Mouse (Mus musculus): Measurements from ENCODE around the gene Sap30l.
"Not testable (repeated sequence)": the region's sequence is repeated elsewhere in the genome, so short reads cannot be mapped to it uniquely, and the experiment has no call there.

Gene Sap30l

DNA sequence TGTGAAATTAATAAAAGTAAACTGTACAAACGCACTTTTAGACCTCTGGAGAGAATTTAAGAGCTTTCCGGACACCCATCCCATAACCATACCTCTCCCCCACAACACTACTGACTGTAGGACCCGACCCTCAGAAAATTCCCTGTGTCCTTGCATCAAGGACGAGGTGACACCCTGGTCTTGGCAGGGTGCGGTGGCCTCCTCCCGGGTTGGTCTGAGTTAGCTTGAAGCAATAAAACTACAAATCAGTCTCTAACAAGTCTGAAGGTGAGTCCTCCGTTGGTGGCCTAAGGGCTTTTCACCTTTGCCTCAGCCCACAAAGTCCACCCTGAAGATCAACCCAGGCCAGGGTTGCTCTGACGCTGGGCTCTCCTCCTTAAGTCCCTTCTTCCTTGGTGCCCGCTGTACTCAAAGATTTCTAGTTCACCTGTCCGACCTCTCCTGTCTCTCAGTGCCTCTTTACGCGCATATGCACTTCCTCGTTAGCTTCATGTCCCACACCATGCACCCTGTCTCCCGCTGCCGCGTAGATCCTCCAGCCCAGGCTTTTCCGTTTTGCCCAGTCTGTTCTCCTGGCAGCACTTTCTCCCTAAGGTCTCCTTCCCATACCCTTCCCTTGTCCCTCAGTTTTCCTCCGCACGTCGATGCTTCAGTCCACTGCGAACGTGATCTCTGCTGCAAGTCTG is 1.0 kb upstream of the Sap30l start:
- DNase-seq, result no peak

DNA sequence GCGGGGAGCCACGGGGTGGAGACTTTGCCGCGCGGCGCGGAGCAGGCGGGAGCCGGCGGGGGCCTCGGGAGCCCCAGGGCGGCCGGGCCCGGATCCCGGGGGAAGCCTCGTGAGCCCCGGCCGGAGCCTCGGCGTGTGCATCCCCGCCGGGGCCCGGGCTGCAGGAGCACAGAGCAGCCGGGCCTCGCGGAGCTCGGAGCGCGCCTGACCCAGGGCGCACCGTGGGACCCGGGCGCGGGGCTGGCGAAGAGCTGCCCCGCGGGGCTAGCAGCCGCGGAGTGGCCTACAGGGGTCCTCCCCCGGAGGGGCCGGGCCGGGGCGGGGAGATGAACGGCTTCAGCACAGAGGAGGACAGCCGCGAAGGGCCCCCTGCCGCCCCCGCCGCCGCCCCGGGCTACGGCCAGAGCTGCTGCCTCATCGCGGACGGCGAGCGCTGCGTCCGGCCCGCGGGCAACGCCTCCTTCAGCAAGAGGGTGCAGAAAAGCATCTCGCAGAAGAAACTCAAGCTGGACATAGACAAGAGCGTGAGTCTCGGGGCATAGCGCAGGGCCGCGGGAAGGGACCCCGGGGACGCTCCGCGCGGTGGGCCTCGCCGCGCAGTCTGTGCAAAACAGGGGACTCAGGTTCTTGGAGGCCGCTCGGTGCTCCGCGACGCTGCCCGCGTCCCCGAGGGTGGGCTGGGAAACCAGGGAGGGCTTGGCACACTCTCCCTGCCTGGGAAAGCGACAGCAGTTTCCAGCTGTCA is 501 bp downstream of the Sap30l start:
- DNase-seq, result peak; percentile 30

DNA sequence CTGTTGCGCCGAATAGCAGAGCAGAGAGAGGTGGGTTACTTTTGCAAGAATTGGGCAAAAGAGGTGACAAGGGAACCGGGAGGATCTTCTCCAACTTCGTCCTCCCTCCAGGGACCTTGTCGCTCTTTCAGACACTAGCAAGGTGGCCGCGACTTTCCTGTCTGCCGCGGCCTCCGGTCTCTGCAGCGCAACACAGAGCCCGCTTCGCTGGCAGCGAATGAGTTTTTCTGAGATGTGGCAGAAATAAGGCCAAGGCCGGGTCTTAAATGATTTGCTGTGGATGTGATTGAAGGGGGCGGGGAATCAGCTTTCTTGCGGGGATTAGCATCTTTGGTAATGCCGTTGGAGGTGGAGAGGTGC is 1.1 kb downstream of the Sap30l start:
- peak; percentile 20 for DNase-seq

DNA sequence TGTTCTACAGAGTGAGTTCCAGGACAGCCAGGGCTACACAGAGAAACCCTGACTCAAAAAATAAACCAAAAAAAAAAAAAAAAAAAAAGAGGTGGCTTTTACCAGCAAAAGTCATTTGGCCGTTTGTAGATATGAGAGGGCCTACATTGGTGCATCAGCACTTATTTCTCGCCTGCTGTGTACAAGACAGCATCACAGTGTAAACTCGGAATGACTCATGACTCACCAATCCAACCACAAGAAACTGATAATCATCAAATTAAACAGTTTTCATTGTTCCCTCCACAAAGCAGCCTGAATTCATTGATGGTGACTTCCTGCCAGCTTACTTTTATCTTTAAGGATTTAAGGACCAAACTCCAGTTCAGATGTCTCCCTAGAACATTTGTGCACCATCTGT is 3.6 kb downstream of the Sap30l start:
- DNase-seq, result no peak

DNA sequence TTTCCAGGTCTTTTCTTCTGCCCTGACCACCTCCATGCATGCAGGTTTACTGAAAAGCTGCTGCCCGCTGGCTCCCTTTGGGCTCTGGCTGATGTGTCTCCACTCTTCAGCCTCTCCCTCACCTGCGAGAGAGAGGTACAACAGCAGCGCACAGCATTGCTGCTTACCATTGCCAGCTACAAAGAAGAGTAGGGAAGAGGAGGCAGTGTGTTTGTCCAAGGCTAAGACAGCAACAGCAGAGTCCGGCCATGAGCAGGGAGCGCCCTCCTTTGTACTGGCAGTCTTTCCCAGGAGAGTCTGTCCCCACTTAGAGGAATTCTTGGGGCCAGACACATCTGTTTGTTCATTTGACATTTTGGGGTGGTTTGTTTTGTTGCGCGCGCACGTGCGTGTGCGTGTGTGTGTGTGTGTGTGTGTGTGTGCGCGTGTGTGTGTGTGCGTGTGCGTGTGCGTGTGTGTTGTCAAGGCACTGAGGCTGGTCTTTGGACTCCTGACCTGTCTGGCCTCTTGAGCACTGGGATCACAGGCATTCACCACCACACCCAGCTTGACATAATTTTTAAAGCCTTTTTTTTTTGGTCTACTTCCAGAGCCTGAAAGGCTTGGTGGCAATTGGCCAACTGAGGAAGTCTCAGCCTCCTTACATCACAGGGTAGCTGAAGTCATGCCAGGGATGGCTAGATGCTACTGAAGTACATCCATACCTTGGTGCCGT is 7.7 kb downstream of the Sap30l start:
- no peak for DNase-seq

DNA sequence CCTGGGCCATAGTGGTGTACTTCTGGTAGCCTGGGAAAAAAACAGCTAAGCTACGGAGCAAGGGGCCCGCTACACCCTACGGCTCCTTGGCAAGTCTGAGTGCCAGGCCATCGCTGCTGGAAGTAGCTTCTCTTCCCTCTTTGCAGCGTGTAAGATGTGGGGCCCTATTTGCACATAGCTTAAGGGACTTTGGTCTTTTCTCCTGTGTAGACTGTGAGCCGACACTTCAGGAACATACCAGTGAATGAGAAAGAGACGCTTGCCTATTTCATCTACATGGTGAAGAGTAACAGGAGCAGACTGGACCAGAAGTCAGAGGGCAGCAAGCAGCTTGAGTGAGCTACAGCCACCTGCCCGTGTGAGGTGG is 8.3 kb downstream of the Sap30l start:
- DNase-seq, result no peak

DNA sequence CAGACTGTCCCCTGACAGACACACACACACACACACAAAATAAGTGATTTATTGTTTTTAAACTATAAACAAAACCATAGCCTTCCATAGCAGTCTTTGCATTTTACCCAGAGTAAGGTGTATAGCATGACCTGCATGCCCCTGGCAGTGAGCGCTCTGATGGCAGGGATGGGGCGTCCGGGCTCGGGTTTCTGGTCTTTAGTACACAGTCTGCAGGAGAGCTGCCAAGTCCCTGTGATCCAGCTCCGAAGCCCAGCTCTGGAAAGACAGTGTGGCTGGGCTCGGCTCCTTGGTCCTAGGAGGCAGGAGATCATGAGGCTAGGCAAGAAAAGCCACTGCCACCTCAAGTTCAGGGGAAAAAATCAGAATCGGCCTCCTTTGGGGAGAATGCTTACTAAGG is 9.6 kb downstream of the Sap30l start:
- DNase-seq, result no peak

DNA sequence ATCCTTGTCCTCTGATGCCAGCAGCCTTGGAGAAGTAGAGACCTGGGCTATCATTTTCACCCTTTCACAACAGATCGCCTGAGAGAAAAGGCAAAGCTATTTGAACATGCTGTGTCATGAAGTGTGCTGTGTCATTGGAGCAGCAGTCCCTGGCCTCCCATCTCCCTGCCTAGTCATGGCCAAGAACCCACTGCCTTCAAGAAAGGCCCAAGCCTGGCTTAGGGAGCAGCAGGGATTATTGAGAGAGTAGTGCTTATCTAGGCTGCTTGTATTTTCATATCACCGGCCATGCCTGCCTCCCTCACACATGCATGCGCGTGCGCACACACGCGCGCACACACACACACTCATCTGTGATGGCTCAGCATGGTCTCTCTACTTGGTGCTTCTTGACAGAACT is 10.8 kb downstream of the Sap30l start:
- DNase-seq, result no peak

DNA sequence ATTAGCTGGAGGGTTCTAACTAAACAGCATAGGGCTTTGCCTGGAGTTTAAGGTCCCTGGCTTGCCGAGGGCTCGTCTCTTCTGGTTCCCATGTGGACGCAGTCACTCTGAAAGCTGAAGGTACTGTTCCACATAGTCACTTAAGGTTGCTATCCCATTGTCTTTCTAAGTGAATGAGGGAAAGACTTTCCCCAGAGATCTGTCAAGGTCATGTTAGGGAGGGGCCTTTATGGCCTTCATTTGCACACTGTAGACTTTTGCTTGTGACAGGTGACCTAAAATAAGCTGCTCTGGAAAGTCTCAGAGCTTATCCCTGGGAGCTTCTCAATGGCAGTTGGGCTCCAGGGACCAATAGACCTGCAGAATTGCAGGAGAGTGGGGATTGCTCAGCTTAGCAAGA is 12.2 kb downstream of the Sap30l start:
- no peak for DNase-seq

DNA sequence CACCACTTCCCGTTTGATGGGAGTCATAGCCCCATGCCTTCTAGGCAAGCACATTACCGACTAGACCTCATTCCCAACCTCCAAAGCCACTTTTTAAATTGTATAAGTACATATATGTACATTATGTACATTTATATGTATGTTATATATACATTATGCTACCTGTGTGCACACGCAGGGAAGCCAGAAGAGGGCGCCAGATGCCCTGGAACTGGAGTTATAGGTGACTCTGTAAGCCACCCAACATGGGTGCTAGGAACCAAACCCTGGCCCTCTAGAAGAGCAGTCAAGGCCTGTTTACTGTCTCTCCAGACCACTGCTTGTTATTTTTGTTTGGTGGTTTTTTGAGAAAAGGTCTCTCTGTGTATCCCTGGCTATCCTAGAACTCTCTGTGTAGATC is 16.8 kb downstream of the Sap30l start:
- no peak for DNase-seq

DNA sequence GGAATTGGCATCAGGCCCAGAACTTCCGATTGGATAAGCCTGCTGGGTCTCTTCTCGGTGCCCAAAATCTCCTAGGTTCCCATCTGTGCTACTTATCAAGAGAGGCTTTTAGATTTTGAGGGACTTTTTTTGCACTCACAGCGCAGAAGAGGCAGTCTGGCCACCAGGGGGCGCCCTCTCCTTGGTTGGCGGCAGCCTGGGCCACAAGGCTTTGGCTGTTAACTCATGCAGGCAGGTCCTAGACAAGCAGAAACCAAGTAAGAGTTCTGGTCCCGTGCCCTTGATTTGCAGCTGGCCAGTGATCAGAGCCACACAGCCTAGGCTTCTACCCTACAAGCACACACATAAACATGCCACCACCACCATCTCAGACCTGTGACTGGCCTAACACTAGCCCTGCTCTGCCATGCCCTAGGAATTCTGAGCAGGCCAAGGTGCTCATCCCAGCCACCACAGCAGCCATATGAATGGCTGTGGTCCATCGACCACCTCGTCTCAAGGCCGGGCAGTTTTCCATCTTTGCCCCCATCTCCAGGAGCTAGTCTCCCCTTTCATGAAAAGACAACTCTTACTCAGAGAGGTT is 18.7 kb downstream of the Sap30l start:
- DNase-seq, result peak; percentile 37

DNA sequence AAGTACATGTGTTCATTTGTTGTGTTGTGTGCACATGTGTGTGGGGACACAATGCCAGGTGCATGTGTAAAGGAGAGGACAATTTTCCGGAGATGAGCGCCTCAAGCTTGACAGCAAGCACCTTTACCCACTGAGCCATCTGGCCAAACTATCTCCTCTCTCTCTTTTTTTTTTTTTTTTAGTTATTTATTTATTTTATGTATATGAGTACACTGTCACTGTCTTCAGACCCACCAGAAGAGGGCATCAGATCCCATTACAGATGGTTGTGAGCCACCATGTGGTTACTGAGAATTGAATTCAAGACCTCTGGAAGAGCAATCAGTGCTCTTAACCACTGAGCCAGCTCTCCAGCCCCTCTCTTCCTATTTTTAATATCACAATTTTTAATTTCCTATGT is 21.7 kb downstream of the Sap30l start:
- DNase-seq, result not testable (repeated sequence)

DNA sequence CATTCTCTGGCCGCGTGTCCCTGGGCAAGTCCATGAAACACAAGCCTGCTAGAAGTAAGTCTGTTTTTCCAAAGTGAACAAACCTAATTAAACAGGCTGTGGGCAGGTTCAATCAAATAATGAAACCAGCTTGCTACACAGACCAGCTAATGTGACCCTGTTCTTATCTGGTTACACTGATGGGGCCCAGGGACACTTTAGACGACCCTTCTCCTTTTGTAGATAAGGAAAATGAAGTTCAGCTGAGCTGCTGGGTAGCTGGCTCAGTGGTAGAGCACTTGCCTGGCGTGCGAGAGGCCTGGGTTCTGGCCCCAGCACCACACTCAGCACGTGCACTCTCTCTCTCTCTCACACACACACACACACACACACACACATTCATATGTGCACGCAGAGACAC is 22.3 kb downstream of the Sap30l start:
- no peak for DNase-seq

DNA sequence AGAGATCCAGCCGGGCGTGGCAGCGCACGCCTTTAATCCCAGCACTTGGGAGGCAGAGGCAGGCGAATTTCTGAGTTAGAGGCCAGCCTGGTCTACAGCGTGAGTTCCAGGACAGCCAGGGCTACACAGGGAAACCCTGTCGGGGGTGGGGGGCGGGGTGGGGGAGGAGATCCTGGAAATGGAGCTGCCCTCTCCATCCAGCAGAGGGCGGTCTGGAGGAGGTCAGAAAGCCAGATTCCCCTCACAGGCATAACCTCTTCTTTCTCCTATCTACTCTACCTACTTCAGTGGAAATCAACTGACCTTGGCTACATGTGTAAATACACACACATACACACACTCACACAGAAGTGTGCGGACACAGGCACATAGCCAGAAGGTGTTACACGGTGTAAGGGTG is 23.8 kb downstream of the Sap30l start:
- not testable (repeated sequence) for DNase-seq

DNA sequence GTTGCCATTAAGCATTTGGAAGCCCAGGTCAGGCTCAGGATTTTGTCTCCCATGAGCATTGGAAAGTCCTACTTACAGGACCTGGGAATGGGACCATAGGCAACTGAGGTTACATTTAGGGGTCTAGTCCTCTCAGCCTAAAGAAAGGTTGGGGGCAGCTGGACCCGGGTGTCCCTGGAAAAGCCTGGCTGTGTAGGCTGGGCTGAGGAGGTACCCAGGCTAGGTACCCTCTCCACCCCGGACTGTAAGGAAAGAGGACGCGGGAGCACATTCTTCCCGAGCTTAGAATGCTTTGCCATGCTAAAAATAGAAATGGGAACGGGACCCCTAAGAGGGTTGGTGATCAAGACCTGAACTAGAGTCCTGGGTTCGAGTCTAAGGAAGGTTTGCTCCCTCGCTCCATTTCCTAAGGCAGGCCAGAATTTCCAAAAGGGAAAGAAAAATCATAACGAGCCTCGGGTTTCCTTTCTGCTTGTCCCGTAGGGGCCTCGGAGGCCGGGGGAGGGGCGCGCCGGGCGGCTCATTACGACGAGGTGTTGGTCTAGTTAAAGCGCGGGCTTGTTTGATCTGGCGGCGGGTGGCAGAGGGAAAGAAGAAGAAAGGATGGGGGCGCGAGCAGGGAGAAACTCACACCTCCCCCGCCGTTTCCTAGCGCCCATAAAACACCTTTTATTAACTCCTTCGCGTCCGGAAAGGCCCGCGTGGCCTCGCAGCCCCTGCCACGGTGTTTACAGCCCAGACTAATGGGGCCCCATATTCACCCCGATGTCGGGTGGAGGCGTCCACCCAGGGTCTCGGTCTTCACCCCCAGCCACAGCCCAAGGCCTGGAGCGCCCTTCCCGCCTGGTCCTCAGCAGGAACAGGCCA is 25.8 kb downstream of the Sap30l start:
- DNase-seq, result no peak

DNA sequence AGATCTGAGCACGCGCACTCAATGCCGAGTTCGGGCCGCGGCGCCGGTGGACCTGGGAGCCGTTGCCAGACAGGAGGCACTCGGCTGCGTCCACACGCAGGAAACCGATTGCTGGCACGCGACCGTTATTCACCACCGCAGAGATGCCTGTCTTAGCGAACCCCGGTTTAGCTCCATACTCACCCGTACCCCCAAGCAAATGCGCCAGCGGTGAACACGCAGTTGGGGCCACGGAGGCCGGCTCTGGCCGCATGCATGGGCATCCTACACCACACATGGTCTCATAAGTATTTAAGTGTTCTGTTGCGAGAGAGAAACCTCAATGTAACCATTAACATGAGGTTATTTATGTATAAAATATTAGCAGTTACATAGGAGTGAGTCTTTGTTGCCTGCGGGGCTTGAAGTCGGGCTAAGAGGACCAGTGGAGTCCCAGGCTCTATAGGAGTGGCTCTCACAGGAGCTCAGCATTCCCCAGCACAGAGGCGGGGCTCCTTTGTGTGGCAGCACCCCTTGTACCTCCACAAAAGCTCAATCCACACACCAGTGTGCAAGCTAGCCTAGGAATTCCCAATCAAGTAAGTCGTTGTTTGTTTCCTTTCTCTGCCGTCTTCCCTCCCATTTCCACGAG is 26.6 kb downstream of the Sap30l start:
- no peak for DNase-seq

DNA sequence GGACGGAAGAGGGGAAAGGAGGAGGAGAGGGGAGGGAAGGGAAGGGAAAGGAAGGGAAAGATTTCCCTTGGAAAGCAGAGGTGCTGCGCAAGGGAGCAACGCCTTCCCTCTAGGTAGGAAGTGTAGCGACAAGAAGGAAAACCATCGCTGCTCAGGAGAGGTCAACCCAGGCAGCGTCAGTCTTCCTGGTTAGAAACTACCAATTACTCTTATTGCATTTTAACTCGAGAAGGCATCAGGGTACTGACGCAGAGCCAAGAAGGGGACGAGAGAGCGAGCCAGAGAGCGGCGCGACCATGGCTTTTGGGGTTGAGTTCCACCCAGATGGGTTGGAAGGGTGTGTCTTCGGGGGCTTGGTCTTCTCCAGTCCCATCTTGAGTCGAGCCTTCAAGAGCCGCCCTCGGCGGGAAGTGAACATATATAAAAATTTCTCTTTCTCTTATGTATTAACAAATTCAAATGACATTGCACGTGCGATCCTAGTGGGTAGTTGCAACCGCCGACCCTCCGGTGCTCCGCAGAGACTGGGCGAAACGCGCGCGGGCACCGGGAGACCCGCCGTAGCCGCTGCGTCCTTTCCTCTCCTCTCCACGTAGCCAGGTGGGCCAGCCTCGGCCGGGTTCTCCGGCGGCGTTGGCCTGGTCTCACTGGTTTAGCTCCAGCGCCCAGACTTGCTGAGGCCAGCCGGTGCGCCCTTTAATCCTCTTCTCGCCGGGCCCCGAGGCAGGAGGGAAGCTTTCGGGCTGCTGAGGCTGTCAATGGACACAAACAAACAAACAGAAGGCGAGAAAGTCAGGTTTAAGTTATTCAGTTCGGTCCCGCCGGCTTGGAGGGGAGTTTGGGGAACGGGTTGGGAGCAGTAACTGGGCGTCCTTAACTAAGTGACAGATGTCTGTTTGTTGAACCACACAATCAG is 27.8 kb downstream of the Sap30l start:
- DNase-seq, result no peak

DNA sequence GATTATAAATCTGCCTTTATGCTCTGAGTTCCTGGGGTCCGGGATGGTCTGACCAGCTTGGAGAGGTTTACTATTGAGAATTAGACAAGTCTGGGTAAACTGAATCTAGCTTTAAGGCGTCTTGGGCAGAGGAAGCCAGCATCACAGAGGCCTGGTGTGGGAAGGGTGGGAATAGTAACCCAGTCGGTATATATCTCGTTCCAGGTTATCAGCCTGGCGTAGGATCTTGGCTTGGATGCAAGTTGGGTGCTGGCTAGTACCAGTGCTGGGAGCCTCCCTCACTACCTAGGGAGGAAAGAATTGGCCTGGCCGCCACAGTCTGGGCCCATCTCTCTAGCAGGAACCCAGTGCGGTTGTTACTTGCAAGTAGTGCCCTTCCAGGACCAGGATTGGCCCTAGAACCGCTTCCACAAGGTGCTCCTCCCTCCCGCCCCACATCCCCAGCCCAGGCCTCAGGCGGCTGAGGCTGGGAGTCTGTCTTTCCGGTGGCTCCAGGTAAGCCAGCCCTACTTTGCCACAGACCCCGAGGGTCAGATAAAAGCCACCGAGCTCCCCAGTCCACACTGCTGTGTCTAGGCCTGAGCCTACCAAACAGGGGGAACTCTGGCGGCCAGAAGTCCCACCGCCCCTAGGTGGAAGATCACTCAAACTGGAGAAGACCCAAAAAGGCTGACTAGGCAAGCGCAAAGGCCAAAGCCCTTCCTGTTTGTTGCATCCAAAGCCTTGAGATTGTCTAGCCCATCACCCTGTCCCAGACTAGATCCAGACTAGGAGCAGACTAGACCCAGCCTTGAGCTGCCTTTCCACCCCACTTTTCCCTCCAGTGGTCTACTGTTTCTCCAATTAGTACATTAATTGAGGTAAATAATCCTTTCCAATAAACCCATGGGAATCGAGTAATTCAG is 28.7 kb downstream of the Sap30l start:
- no peak for DNase-seq

DNA sequence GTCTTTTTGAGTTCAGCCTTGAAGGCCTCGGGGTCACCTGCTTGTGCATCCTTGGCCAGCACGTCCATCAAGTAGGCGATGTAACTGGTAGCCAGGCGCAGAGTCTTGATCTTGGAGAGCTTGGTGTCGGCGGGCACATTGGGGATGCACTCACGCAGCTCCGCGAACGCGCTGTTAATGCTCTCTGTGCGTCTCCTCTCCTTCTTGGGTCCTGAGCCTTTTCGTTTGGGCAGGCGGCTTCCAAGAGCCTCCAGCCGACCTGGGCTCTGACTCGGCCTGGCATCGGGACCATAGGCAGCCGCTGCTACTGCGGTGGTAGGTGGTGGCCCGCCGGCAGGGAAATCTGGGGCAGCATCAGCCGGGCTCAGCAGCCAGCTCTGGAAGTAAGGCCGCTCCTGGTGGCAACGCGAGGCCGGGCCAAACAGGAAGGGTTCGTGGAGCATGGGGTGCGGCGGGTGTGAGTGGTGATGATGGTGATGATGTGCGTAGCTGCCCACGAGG is 29.9 kb downstream of the Sap30l start:
- no peak for DNase-seq

DNA sequence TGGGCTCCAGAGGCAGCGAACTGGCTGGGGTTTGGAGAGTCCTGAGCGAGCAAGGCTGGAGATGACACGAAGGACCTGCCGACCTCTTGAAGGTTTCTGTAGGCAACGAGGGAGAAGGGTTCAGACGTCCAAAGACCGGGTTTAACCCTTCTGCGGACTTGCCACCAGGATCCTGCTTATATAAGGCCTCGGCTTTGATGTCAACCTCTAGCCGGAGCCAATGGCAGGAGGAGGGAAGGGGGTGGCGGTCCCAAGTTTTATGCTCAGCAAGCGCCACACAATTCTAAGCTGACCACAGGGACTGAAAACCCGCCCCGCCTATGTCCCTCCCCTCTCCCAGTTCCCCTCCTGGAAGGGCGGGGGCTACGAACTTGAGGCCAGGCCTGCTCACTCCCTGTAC is 30.4 kb downstream of the Sap30l start:
- DNase-seq, result no peak

All from cerebellum, adult 11 months (tissue).